Mouse (Mus musculus) neutrophil, adult 59 days (primary cell): ENCODE measurements around the gene Tmem235. TPM values are rescaled to one million over a fixed set of nuclear protein-coding genes. Genes with fewer than 3 reads are reported as not detected.

Source experiments
- total RNA-seq, 2 experiments: library from RNA; stranded (reverse); gene quantifications; 1 replicate in 1 of 2; 2 replicates in 1 of 2; pipeline ENCODE4 v1.2.4; 2023

The Tmem235 gene
- total RNA-seq = not detected

GRCm38 (mm10) chr11:117860601-117861000 is at the start of gene Tmem235:
Tmem235 (plus strand) TSS chr11:117860752.

GRCm38 (mm10) chr11:117825333-117826101 is 35.0 kb upstream of the Tmem235 start, which contains the start of the genes Afmid and Tk1:
Afmid (plus strand) TSS chr11:117825924.
Tk1 (minus strand) TSS chr11:117826092.

GRCm38 (mm10) chr11:117848985-117849671 is 11.4 kb upstream of the Tmem235 start, which contains the start of gene Birc5:
Birc5 (plus strand) TSS chr11:117849251.

GRCm38 (mm10) chr11:117872861-117873608 is 12.5 kb downstream of the Tmem235 start, which contains the start of gene Tha1:
Tha1 (minus strand) TSS chr11:117873481.

Other genes with a start within 250 kb of the Tmem235 start
- 10 to 100 TPM; 35.3 to 36.0 TPM for gene Tnrc6c, start 206.5 kb upstream of the Tmem235 start, total RNA-seq
- 10 to 100 TPM; 41.3 to 45.7 TPM for gene Tmc8, start 78.7 kb upstream of the Tmem235 start, total RNA-seq
- gene Tmc6, start 78.6 kb upstream of the Tmem235 start, total RNA-seq = 100 to 1,000 TPM; 102 to 134 TPM
- gene 6030468B19Rik, start 63.1 kb upstream of the Tmem235 start, total RNA-seq = 1 to 10 TPM in 1 of 2 experiments, not detected in 1; 1.4 TPM
- 1 to 10 TPM in 1 of 2 experiments, under 1 TPM in 1; 0.60 to 2.2 TPM for gene Gm20708, start 51.1 kb upstream of the Tmem235 start, total RNA-seq
- 100 to 1,000 TPM in 1 of 2 experiments, 10 to 100 TPM in 1; 97.8 to 110 TPM for gene Syngr2, start 51.1 kb upstream of the Tmem235 start, total RNA-seq
- 1 to 10 TPM; 3.5 to 4.6 TPM for gene Afmid, start 34.8 kb upstream of the Tmem235 start, total RNA-seq
- gene Tk1, start 34.7 kb upstream of the Tmem235 start, total RNA-seq = 10 to 100 TPM; 65.5 to 67.7 TPM
- gene Birc5, start 11.5 kb upstream of the Tmem235 start, total RNA-seq = 10 to 100 TPM; 70.2 to 73.7 TPM
- gene Tha1, start 12.7 kb downstream of the Tmem235 start, total RNA-seq = under 1 TPM in 1 of 2 experiments, not detected in 1; 0.51 TPM
- gene Socs3, start 109.3 kb downstream of the Tmem235 start, total RNA-seq = 10 to 100 TPM; 28.6 to 40.3 TPM
- gene Pgs1, start 125.5 kb downstream of the Tmem235 start, total RNA-seq = 10 to 100 TPM; 85.9 to 87.7 TPM